Mouse (Mus musculus) heart, embryonic 16.5 days (tissue): ENCODE data around the gene Fhod1. TPM values are rescaled to one million over a fixed set of nuclear protein-coding genes. Genes with fewer than 3 reads are reported as not detected.

ENCODE experiments used
- ATAC-seq: fragments of 200-750 bp; cut with Nextera tagmentation; replicated peaks from 2 replicates; pipeline ENCODE4 v1.8.0; 2017; ENCODE audit warnings: moderate number of reproducible peaks; ENCODE audit not compliant: insufficient read depth, low FRiP score; ENCODE audit errors: extremely low read depth
- H3K27ac ChIP-seq: fragments of 300-500 bp; sonication (generic); 2 replicates; pipeline ENCODE4 v1.5.1; 2014; ENCODE audit warnings: mild to moderate bottlenecking, low read length, control low read depth, moderate library complexity
- H3K27me3 ChIP-seq: fragments of 300-500 bp; sonication (generic); 2 replicates; pipeline ENCODE4 v1.6.1; 2014; ENCODE audit warnings: low read length, mixed read lengths; ENCODE audit not compliant: control insufficient read depth, insufficient read depth
- H3K36me3 ChIP-seq: fragments of 300-500 bp; sonication (generic); 2 replicates; pipeline ENCODE4 v1.6.1; 2014; ENCODE audit not compliant: control insufficient read depth, insufficient read depth
- H3K4me1 ChIP-seq: fragments of 300-500 bp; sonication (generic); 2 replicates; pipeline ENCODE4 v1.6.1; 2014; ENCODE audit warnings: low read length, mixed read lengths; ENCODE audit not compliant: control insufficient read depth, insufficient read depth
- H3K4me2 ChIP-seq: fragments of 300-500 bp; sonication (generic); 2 replicates; pipeline ENCODE4 v1.6.1; 2014; ENCODE audit warnings: low read depth, mild to moderate bottlenecking, control low read depth, low read length
- H3K4me3 ChIP-seq: fragments of 300-500 bp; sonication (generic); 2 replicates; pipeline ENCODE4 v1.5.1; 2014; ENCODE audit warnings: mild to moderate bottlenecking, control low read depth, low read length
- H3K9ac ChIP-seq: fragments of 300-500 bp; sonication (generic); 2 replicates; pipeline ENCODE4 v1.6.1; 2014; ENCODE audit warnings: low read length, control low read depth
- H3K9me3 ChIP-seq: fragments of 300-500 bp; sonication (generic); replicated peaks from 2 replicates; pipeline ENCODE4 v1.6.1; 2016; ENCODE audit warnings: low read length; ENCODE audit not compliant: control insufficient read depth
- WGBS: fragments of 180-500 bp; shearing (Covaris S2); extraction: QIAGEN DNeasy Blood & Tissue Kit; methylation state at CpG from one replicate; pipeline ENCODE4 v1.1.7; 2014; 5-methylcytosine and 5-hydroxymethylcytosine counted together
- polyA plus RNA-seq: library from polyadenylated mRNA; unstranded; fragments of >200 nt; fragmentation: Nextera tagmentation; extraction: Ambion mirVana; gene quantifications from 2 replicates; pipeline ENCODE4 v1.2.1, GENCODE M21; 2015

Fhod1 gene
- polyA plus RNA-seq, 1 experiment from 2014 or later: 1.1 TPM

DNA sequence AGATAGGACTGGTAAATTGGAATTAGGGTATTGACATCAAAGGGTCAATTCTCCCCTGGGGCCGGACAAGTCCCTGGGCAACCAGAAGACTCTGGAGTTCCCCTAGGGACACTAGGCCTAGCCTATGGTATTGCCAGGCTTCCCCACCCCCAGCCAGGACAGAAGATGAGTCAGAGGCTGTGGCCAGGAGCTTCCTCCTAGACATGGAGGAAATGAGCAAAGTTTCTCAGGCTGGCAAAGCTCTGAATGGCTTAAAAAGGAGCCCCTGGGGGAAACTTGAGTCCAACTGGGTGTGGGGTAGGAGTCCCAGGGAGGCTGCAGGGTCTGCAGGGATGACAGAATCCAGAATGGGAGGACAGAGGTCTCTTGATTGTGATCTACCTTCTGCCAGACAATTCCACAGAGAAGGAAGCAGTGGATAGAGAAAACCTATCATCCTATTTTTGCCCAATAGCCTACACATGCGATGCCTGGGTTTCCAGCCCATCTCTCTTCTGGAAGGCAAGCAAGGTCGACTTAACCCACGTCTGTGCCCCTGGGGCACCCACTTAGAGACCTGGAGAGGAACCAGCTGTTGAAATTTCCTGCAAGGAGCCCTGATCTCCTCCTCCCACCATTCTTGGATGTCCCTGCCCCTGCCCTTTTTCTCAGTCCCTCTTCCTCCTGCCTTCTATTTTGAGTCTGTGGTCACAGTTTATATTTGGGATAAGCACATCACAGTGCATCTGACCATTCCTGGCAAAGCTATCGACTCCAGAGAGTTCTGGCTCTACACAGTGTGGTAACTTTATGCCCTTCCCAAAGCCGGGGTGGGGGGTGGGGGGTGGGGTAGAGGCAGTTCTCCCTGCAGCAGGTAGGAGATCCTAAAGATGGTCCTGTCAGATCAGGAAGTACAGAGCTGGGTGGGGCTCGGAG is 2.4 kb downstream of the Fhod1 start:
- peak overlapping the region; percentile 53 for H3K9ac ChIP-seq
- H3K36me3 ChIP-seq: no peaks in the 10 kb centered on the region
- H3K9me3 ChIP-seq: no peaks in the 10 kb centered on the region
- peak overlapping the region; percentile 87 for H3K4me2 ChIP-seq
- peak overlapping the region; percentile 92 for H3K27ac ChIP-seq
- 40% methylated on average over 7 of the region's 7 CpGs for WGBS
- ATAC-seq: no peak
- no peaks in the 10 kb centered on the region for H3K27me3 ChIP-seq
- H3K4me3 ChIP-seq: no peak overlapping the region; the same call in 1 of the 2 replicates
- peaks cover 47% of the 10 kb centered on the region for H3K4me1 ChIP-seq

DNA sequence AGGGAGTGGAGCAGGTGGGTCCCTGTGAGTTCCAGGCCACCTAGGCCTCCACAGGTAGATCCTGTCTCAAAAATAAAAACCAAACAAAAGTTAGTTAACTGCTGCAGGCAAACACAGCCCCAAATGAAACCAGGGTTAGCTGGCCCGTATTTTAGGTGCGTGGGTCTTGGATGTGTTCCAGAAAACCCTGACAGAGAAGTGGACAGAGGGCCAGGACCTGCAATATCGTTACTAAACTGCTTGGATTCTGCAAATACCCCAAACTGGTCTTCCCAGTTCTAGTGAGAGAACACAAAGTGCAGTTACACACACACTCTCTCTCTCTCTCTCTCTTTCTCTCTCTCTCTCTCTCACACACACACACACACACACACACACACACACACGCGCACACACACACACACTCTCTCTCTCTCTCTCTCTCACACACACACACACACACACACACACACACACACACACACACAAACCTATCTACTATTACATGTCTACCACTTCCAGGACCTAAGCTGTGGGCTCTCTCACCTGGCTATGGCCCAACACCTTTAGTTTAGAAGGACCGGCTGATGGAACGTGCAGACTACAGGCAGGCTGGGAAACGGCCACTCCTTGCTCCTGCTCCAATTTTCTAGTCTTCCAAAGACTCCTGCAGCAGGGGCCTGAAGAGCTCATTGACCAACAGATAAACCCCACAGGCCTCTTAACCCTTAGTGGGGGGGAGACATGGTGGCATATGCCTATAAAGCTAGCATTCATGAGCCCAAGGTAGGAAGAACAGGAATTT is 3.8 kb downstream of the Fhod1 start:
- H3K4me3 ChIP-seq: no peak overlapping the region
- H3K36me3 ChIP-seq: no peaks in the 10 kb centered on the region
- 46% methylated on average over 8 of the region's 8 CpGs for WGBS
- no peaks in the 10 kb centered on the region for H3K27me3 ChIP-seq
- no peaks in the 10 kb centered on the region for H3K9me3 ChIP-seq
- ATAC-seq: no peak
- H3K4me1 ChIP-seq: peaks cover 50% of the 10 kb centered on the region
- H3K27ac ChIP-seq: no peak overlapping the region
- peak overlapping the region; percentile 14; the same call in 1 of the 2 replicates for H3K4me2 ChIP-seq
- no peak overlapping the region for H3K9ac ChIP-seq

DNA sequence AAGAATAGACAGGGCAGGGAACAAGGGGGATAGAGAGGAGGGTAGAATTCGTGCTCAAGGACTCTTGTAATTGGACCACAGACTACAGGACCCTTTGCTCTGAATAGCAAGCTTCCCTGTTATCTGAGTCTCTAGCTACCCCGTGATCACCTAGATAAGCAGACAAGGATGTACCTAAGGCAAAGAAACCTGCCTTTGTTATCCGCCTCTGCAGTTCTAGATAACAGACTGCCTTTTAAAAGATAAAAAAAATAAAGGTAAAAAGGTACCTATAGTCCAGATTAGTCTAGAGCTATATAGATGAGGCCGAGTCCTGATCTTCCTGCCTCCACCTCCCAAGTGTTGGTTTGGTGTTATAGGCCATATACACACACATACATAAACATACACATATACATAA is 5.0 kb downstream of the Fhod1 start:
- no peaks in the 10 kb centered on the region for H3K27me3 ChIP-seq
- WGBS: 66% methylated on average over 4 of the region's 4 CpGs
- no peak overlapping the region for H3K9ac ChIP-seq
- H3K4me2 ChIP-seq: no peak overlapping the region
- H3K36me3 ChIP-seq: no peaks in the 10 kb centered on the region
- H3K4me3 ChIP-seq: no peak overlapping the region
- peaks cover 54% of the 10 kb centered on the region for H3K4me1 ChIP-seq
- no peaks in the 10 kb centered on the region for H3K9me3 ChIP-seq
- no peak for ATAC-seq
- H3K27ac ChIP-seq: no peak overlapping the region

DNA sequence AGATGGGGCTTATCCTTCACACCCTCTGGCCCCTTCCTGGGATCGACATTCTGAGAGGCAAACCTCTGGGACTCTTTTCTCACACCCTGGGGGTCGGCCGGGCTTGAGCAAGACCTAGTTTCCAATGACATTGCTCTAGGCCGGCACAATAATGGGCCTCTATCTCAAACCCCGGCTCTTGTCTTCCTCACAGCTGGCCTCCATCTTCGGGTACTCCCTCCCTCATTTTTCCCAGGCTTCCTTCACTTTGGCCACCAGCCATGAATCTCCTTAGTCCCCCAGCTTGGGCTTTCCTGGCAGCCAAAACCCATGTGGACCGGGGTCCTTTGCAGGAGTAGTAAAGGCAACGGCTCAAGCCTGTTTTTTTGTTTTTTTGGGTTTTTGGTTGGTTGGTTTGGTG is 6.4 kb downstream of the Fhod1 start:
- 22% methylated on average over 8 of the region's 8 CpGs for WGBS
- Histone ChIP-seq H3K27ac (peak overlapping the region; percentile 30), H3K27me3 (no peaks in the 10 kb centered on the region), H3K4me2 (no peak overlapping the region), H3K9ac (no peak overlapping the region), H3K4me1 (peaks cover 50% of the 10 kb centered on the region), H3K9me3 (no peaks in the 10 kb centered on the region), H3K4me3 (no peak overlapping the region), H3K36me3 (peaks cover 8% of the 10 kb centered on the region)
- ATAC-seq: no peak

DNA sequence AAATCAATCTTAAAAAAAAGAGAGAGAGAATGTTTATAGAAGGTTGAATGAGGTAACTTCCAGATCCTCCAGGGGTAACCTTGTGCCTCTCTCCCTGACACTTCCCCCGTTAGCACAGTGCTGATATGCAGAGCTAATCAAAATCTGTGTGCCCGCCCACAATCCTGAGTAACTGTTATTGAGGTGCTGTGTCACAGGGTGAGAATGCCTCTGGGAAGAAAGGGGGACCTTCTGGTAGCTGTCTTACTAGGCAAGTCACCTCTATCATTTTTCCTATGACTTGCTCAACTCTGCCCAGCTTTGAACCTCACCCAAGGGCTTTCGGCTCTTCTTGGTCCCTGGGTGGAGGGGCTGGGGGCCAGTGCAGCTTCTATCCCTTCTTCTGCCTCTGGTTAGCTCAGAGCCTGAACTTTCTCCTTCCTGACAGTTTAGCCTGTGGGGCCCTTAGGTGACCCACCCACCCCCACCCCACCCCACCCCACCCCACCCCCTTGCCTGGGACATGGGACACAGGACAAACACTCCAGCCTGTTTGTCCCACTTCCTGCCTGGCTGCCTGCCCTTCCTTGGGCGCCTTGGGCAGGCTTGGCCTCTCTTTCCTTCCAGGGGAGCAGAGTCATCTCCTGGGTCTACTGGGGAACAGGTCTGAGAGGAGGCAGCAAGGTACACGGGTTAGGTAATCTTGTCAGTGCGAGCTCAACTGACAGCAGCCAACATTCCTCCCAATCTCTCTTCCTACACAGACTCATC is 7.7 kb downstream of the Fhod1 start:
- H3K27ac ChIP-seq: peak overlapping the region; percentile 38
- no peaks in the 10 kb centered on the region for H3K27me3 ChIP-seq
- 42% methylated on average over 6 of the region's 6 CpGs for WGBS
- no peak overlapping the region for H3K9ac ChIP-seq
- 0 out of 2 replicates have a peak, but pooled peaks have one; percentile 15 for ATAC-seq
- no peaks in the 10 kb centered on the region for H3K9me3 ChIP-seq
- peaks cover 19% of the 10 kb centered on the region for H3K36me3 ChIP-seq
- H3K4me3 ChIP-seq: no peak overlapping the region
- H3K4me2 ChIP-seq: 0 out of 2 replicates have a peak overlapping the region, but pooled peaks have one; percentile 7
- peaks cover 37% of the 10 kb centered on the region for H3K4me1 ChIP-seq

DNA sequence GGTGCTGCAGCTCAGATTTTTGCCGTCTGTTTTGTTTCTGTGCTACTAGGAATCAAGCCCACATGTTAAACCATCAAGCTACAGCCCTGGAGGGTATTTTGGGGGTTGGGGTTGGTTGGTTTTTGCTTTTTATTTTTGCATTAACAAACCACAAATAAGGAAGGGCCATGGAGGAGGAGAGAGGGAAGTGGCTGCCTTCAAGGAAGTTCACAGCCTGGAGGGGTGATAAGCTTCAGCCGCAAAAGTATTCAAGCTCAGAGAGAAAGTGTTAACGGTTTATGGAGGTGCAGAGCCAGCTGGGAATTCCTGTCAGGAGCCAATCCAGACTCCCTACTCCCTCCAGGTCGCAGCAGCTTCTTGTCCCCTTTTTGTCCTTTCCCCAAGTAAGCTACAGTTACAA is 8.8 kb downstream of the Fhod1 start:
- H3K27me3 ChIP-seq: no peaks in the 10 kb centered on the region
- H3K4me2 ChIP-seq: no peak overlapping the region
- no peaks in the 10 kb centered on the region for H3K9me3 ChIP-seq
- 15% methylated on average over 4 of the region's 4 CpGs for WGBS
- H3K27ac ChIP-seq: peak overlapping the region; percentile 46; the same call in 1 of the 2 replicates
- H3K9ac ChIP-seq: 0 out of 2 replicates have a peak overlapping the region, but pooled peaks have one; percentile 13
- no peak overlapping the region for H3K4me3 ChIP-seq
- peaks cover 29% of the 10 kb centered on the region for H3K36me3 ChIP-seq
- peaks cover 27% of the 10 kb centered on the region for H3K4me1 ChIP-seq
- no peak for ATAC-seq

DNA sequence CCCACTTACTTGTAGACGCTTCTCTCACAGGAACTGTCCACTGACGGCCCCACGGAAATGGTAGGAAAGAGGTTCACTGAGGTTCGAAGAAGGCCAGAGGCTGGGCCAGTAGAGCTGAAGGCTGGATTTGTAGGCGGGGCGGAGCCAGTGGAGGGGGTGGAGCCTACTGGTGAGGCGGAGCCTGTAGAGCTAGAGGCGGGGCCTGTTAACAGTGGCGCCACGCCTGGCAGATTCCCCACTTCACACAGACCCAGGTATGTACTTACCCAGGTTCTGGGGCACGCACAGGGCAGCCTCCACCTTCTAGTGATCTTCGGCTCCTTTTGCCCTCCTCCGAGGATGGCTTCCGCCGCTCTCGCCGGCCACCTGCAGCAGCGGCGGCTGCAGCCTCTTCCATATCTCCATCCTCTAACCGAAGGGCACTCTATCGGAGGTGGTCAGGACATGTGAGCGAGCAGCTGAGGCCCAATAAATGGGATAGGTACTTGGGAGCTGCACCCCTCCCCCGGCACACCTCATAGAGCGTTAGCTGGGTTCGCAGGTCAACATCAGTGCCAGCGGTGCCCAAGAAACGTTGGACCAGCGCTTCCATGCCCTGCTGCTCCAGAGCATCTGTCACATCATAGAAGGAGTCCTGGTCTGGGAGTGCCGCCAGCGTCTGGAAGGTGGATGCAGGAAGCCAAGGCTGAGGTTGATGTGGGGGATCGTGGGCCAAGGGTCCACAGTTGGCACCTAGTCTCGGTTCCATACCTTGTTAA is 11.2 kb downstream of the Fhod1 start:
- H3K27me3 ChIP-seq: no peaks in the 10 kb centered on the region
- 74% methylated on average over 32 of the region's 32 CpGs for WGBS
- peaks cover 26% of the 10 kb centered on the region for H3K4me1 ChIP-seq
- H3K9me3 ChIP-seq: no peaks in the 10 kb centered on the region
- H3K9ac ChIP-seq: no peak overlapping the region
- no peak overlapping the region for H3K4me3 ChIP-seq
- H3K4me2 ChIP-seq: no peak overlapping the region
- ATAC-seq: no peak
- H3K36me3 ChIP-seq: peaks cover 39% of the 10 kb centered on the region
- H3K27ac ChIP-seq: no peak overlapping the region

DNA sequence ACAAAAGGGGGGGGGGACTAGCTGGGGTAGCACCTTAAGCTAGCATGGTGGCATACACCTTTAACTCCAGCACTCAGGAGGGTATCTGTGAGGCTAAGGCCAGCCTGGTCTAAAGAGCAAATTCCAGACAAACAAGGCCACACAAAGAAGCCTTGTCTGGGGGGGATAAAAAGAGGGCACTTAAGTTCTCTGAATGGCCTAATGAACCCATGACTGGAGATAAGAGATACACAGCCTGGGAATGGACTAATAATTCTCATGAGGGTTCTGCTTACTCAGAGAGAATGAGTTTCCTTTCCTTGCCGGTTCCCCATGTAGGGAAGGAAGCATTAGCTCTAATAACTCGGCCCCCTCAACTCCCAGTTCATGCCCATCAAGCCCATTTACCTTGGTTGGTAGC is 15.2 kb downstream of the Fhod1 start:
- WGBS: 40% methylated on average over 2 of the region's 2 CpGs
- no peak overlapping the region for H3K4me2 ChIP-seq
- H3K36me3 ChIP-seq: peaks cover 67% of the 10 kb centered on the region
- no peaks in the 10 kb centered on the region for H3K27me3 ChIP-seq
- peaks cover under 1% of the 10 kb centered on the region; the same call in 1 of the 2 replicates for H3K4me1 ChIP-seq
- no peak overlapping the region for H3K4me3 ChIP-seq
- H3K9me3 ChIP-seq: no peaks in the 10 kb centered on the region
- no peak overlapping the region for H3K9ac ChIP-seq
- no peak overlapping the region for H3K27ac ChIP-seq
- ATAC-seq: no peak
